Mouse (Mus musculus): ENCODE data around the gene Cenpx. TPM values are rescaled to one million over a fixed set of nuclear protein-coding genes. Genes with fewer than 3 reads are reported as not detected.

The Cenpx gene
- total and polyA plus RNA-seq, 2 experiments from 2014 or later = 28.5 to 91.3 TPM

GRCm38 (mm10) chr11:120695641-120696040 lies 17.9 kb downstream of the Cenpx start:
- WGBS = 43% methylated on average over 12 of the region's 12 CpGs
- ATAC-seq (peak; percentile 36), DNase-seq (no peak)
- TF ChIP-seq CTCF (IDR thresholded peaks at IDR 0.05; ENCODE audit: low read depth) = no peak
- Histone ChIP-seq H3K4me1 (ENCODE audit: insufficient read depth) (no peaks in the 10 kb centered on the region), H3K27ac (ENCODE audit: low read depth, low read length) (0 out of 2 replicates have a peak overlapping the region, but pooled peaks have one; percentile 10), H3K27me3 (ENCODE audit: insufficient read depth, low read length) (no peaks in the 10 kb centered on the region), H3K36me3 (ENCODE audit: insufficient read depth) (peaks cover 13% of the 10 kb centered on the region), H3K4me2 (ENCODE audit: low read depth) (no peak overlapping the region), H3K4me3 (ENCODE audit: low read depth, low read length) (no peak overlapping the region), H3K9ac (no peak overlapping the region), H3K9me3 (ENCODE audit: low read length) (no peaks in the 10 kb centered on the region)

GRCm38 (mm10) chr11:120695184-120695583 lies 18.4 kb downstream of the Cenpx start:
- H3K9me3 ChIP-seq (ENCODE audit: low read length) = no peaks in the 10 kb centered on the region
- no peaks in the 10 kb centered on the region for H3K4me1 ChIP-seq (ENCODE audit: insufficient read depth)
- DNase-seq (peak; percentile 31), ATAC-seq (peak; percentile 78)
- peaks cover 12% of the 10 kb centered on the region; the same call in 1 of the 2 replicates for H3K36me3 ChIP-seq (ENCODE audit: insufficient read depth)
- TF ChIP-seq CTCF (IDR thresholded peaks at IDR 0.05; ENCODE audit: low read depth) = no peak
- H3K4me3 ChIP-seq (ENCODE audit: low read depth, low read length) = no peak overlapping the region
- no peak overlapping the region for H3K27ac ChIP-seq (ENCODE audit: low read depth, low read length)
- H3K4me2 ChIP-seq (ENCODE audit: low read depth) = no peak overlapping the region
- H3K27me3 ChIP-seq (ENCODE audit: insufficient read depth, low read length) = no peaks in the 10 kb centered on the region
- 15% methylated on average over 4 of the region's 4 CpGs for WGBS
- H3K9ac ChIP-seq = no peak overlapping the region

- Histone ChIP-seq H3K9me3 (ENCODE audit: low read length) (no peaks in the 10 kb centered on the region), H3K4me2 (ENCODE audit: low read depth) (no peak overlapping the region), H3K9ac (no peak overlapping the region), H3K4me3 (ENCODE audit: low read depth, low read length) (no peak overlapping the region), H3K27ac (ENCODE audit: low read depth, low read length) (no peak overlapping the region), H3K27me3 (ENCODE audit: insufficient read depth, low read length) (no peaks in the 10 kb centered on the region), H3K36me3 (ENCODE audit: insufficient read depth) (peaks cover 23% of the 10 kb centered on the region), H3K4me1 (ENCODE audit: insufficient read depth) (no peaks in the 10 kb centered on the region)
- DNase-seq = no peak
- 77% methylated on average over 3 of the region's 3 CpGs for WGBS
- no peak for TF ChIP-seq CTCF (IDR thresholded peaks at IDR 0.05; ENCODE audit: low read depth)
- ATAC-seq = no peak
Measured at GRCm38 (mm10) chr11:120693461-120693860, 20.1 kb downstream of the Cenpx start.

GRCm38 (mm10) chr11:120692471-120693011 lies 21.0 kb downstream of the Cenpx start:
- no peak for DNase-seq
- peaks cover 28% of the 10 kb centered on the region for H3K36me3 ChIP-seq (ENCODE audit: insufficient read depth)

GRCm38 (mm10) chr11:120689365-120689764 lies 24.2 kb downstream of the Cenpx start:
- DNase-seq (no peak), ATAC-seq (no peak)
- TF ChIP-seq CTCF (IDR thresholded peaks at IDR 0.05; ENCODE audit: low read depth) = no peak
- H3K9me3 ChIP-seq (ENCODE audit: low read length) = no peaks in the 10 kb centered on the region
- H3K4me2 ChIP-seq (ENCODE audit: low read depth) = no peak overlapping the region
- 85% methylated on average over 3 of the region's 3 CpGs for WGBS
- H3K9ac ChIP-seq = no peak overlapping the region
- no peaks in the 10 kb centered on the region for H3K27me3 ChIP-seq (ENCODE audit: insufficient read depth, low read length)
- no peak overlapping the region for H3K27ac ChIP-seq (ENCODE audit: low read depth, low read length)
- no peaks in the 10 kb centered on the region for H3K4me1 ChIP-seq (ENCODE audit: insufficient read depth)
- peaks cover 47% of the 10 kb centered on the region for H3K36me3 ChIP-seq (ENCODE audit: insufficient read depth)
- no peak overlapping the region for H3K4me3 ChIP-seq (ENCODE audit: low read depth, low read length)

More at GRCm38 (mm10) chr11:120692471-120693011, 21.0 kb downstream of the Cenpx start:
- no peak for ATAC-seq
- no peaks in the 10 kb centered on the region for H3K4me1 ChIP-seq (ENCODE audit: insufficient read depth)
- H3K4me2 ChIP-seq (ENCODE audit: low read depth) = no peak overlapping the region
- H3K27me3 ChIP-seq (ENCODE audit: insufficient read depth, low read length) = no peaks in the 10 kb centered on the region
- H3K4me3 ChIP-seq (ENCODE audit: low read depth, low read length) = no peak overlapping the region
- H3K9ac ChIP-seq = no peak overlapping the region
- no peak overlapping the region for H3K27ac ChIP-seq (ENCODE audit: low read depth, low read length)
- no peak for TF ChIP-seq CTCF (IDR thresholded peaks at IDR 0.05; ENCODE audit: low read depth)
- H3K9me3 ChIP-seq (ENCODE audit: low read length) = no peaks in the 10 kb centered on the region
- 85% methylated on average over 4 of the region's 4 CpGs for WGBS

- no peaks in the 10 kb centered on the region for H3K27me3 ChIP-seq (ENCODE audit: insufficient read depth, low read length)
- H3K4me2 ChIP-seq (ENCODE audit: low read depth) = no peak overlapping the region
- no peak overlapping the region for H3K9ac ChIP-seq
- H3K36me3 ChIP-seq (ENCODE audit: insufficient read depth) = peaks cover 58% of the 10 kb centered on the region
- no peaks in the 10 kb centered on the region for H3K4me1 ChIP-seq (ENCODE audit: insufficient read depth)
- no peaks in the 10 kb centered on the region for H3K9me3 ChIP-seq (ENCODE audit: low read length)
- no peak for TF ChIP-seq CTCF (IDR thresholded peaks at IDR 0.05; ENCODE audit: low read depth)
- DNase-seq = no peak
- no peak for ATAC-seq
- no peak overlapping the region for H3K4me3 ChIP-seq (ENCODE audit: low read depth, low read length)
- WGBS = 79% methylated on average over 20 of the region's 20 CpGs
- H3K27ac ChIP-seq (ENCODE audit: low read depth, low read length) = no peak overlapping the region
Measured at GRCm38 (mm10) chr11:120686650-120687272, 26.8 kb downstream of the Cenpx start.

- Histone ChIP-seq H3K4me3 (ENCODE audit: low read depth, low read length) (no peak overlapping the region), H3K9me3 (ENCODE audit: low read length) (no peaks in the 10 kb centered on the region), H3K4me2 (ENCODE audit: low read depth) (no peak overlapping the region), H3K27me3 (ENCODE audit: insufficient read depth, low read length) (no peaks in the 10 kb centered on the region), H3K36me3 (ENCODE audit: insufficient read depth) (peaks cover 64% of the 10 kb centered on the region), H3K4me1 (ENCODE audit: insufficient read depth) (no peaks in the 10 kb centered on the region), H3K27ac (ENCODE audit: low read depth, low read length) (no peak overlapping the region), H3K9ac (no peak overlapping the region)
- no peak for DNase-seq
- TF ChIP-seq CTCF (IDR thresholded peaks at IDR 0.05; ENCODE audit: low read depth) = no peak
- no peak for ATAC-seq
- 90% methylated on average over 2 of the region's 2 CpGs for WGBS
Measured at GRCm38 (mm10) chr11:120684660-120685059, 28.9 kb downstream of the Cenpx start.
